Mouse (Mus musculus) liver, embryonic 15.5 days (tissue): ENCODE data around the gene Rab31. TPM values are rescaled to one million over a fixed set of nuclear protein-coding genes. Genes with fewer than 3 reads are reported as not detected.

Source experiments
- ATAC-seq: fragments of 200-750 bp; cut with Nextera tagmentation; 2 replicates; pipeline ENCODE4 v1.8.0; 2017; ENCODE audit warnings: moderate number of reproducible peaks, mild to moderate bottlenecking, moderate library complexity; ENCODE audit not compliant: insufficient read depth
- H3K27ac ChIP-seq: fragments of 300-500 bp; sonication (generic); replicated peaks from 2 replicates; pipeline ENCODE4 v1.5.1; 2015; ENCODE audit warnings: mild to moderate bottlenecking, inconsistent platforms
- H3K27me3 ChIP-seq: fragments of 300-500 bp; sonication (generic); 2 replicates; pipeline ENCODE4 v1.6.1; 2015; ENCODE audit warnings: mild to moderate bottlenecking, inconsistent platforms
- H3K36me3 ChIP-seq: fragments of 300-500 bp; sonication (generic); replicated peaks from 2 replicates; pipeline ENCODE4 v1.6.1; 2015; ENCODE audit warnings: moderate library complexity, mild to moderate bottlenecking, inconsistent platforms
- H3K4me1 ChIP-seq: fragments of 300-500 bp; sonication (generic); replicated peaks from 2 replicates; pipeline ENCODE4 v1.6.1; 2015; ENCODE audit warnings: inconsistent platforms
- H3K4me2 ChIP-seq: fragments of 300-500 bp; sonication (generic); 2 replicates; pipeline ENCODE4 v1.6.1; 2015; ENCODE audit warnings: moderate library complexity, mild to moderate bottlenecking, inconsistent platforms
- H3K4me3 ChIP-seq: fragments of 300-500 bp; sonication (generic); replicated peaks from 2 replicates; pipeline ENCODE4 v1.5.1; 2015; ENCODE audit warnings: mild to moderate bottlenecking, inconsistent platforms
- H3K9ac ChIP-seq: fragments of 300-500 bp; sonication (generic); 2 replicates; pipeline ENCODE4 v1.6.1; 2015; ENCODE audit warnings: moderate library complexity, mild to moderate bottlenecking, inconsistent platforms
- H3K9me3 ChIP-seq: fragments of 300-500 bp; sonication (generic); replicated peaks from 2 replicates; pipeline ENCODE4 v1.6.1; 2016; ENCODE audit warnings: inconsistent platforms
- WGBS: fragments of 180-500 bp; shearing (Covaris S2); methylation state at CpG from one replicate; pipeline ENCODE4 v1.1.7; 2015; ENCODE audit warnings: mixed read lengths; ENCODE audit not compliant: insufficient replicate concordance; 5-methylcytosine and 5-hydroxymethylcytosine counted together
- polyA plus RNA-seq: library from polyadenylated mRNA; unstranded; fragments of >200 nt; fragmentation: Nextera tagmentation; extraction: Ambion mirVana; gene quantifications from 2 replicates; pipeline ENCODE4 v1.2.1, GENCODE M21; 2015

The Rab31 gene
- polyA plus RNA-seq, 1 experiment from 2014 or later: 6.1 TPM

DNA sequence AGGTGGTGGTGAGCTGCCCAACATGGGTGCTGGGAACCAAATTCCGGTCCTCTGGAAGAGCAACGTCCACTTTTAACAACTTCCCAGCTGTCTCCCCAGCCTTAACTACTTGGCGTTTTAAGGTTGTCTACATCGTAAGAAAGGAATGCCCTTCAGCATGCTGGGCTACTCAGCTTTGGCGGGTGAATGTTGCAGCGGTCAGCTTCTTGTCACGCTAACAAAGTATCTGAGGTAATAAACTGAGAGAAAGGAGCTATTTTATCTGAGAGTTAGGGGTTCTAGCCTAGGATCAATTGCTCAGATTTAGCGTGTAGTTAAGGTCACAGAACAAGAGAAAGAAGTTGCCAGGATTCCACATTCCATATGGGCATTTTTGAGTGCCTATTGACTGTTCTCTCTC, 71.2 kb downstream of the Rab31 start:
- no peaks in the 10 kb centered on the region for H3K9me3 ChIP-seq
- H3K9ac ChIP-seq: no peak overlapping the region
- H3K27me3 ChIP-seq: no peaks in the 10 kb centered on the region
- H3K4me2 ChIP-seq: no peak overlapping the region
- H3K36me3 ChIP-seq: no peaks in the 10 kb centered on the region
- ATAC-seq: no peak
- no peak overlapping the region for H3K27ac ChIP-seq
- WGBS: 70% methylated on average over 8 of the region's 8 CpGs
- H3K4me1 ChIP-seq: no peaks in the 10 kb centered on the region
- H3K4me3 ChIP-seq: no peak overlapping the region

DNA sequence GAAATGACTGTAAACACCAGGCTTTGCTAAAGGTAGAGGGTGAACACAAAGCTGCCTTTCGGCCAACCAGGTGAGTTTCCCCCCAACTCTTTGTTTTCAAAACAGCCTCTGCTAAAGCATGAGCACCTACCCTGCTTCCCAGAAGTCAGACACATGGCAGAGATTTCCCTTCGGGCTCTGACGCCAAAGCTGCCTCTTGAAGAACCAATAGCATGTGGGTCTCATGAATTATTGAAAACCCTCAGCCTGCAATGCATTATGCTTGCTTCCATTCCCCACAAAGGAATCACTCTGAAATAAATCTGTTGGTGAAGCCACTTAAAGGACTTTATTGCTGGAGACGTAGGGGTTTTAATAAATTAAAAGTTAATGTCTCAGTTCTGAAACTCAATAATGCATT, 72.5 kb downstream of the Rab31 start:
- H3K36me3 ChIP-seq: no peaks in the 10 kb centered on the region
- WGBS: 65% methylated on average over 4 of the region's 4 CpGs
- no peak for ATAC-seq

DNA sequence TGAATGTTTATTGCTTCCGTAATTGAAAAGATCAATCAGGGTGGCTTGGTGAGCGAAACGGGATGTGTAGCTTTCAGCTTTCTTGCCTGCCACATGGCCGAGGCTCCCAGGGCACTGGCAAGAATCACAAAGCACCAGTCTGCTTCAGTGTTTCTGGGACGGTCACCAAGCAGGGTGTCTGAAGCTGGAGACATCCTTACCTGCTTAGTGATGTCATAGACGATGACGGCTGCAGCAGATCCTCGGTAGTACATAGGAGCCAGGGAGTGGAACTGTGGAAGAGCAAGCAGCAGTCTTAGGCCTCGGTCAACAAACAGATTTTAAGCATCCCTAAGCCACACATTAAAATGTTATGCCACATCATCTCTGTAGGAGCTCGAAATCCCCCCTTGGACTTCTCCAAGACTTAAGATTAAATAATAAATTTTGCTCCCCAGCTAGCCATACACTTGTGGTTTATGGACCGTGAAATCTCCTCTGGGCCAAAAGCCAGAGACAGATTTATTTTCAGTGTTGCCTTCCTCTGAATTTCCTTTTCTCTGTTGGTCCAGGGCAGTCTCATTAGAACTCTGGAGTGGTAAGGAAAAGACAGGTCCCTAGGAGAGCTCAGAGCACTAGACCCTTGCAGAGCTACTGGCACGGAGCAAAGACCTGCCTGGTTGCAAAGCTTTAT, 74.6 kb downstream of the Rab31 start:
- no peak for ATAC-seq
- no peaks in the 10 kb centered on the region for H3K36me3 ChIP-seq
- H3K4me3 ChIP-seq: no peak overlapping the region
- WGBS: 73% methylated on average over 12 of the region's 12 CpGs
- no peak overlapping the region for H3K27ac ChIP-seq
- H3K9me3 ChIP-seq: no peaks in the 10 kb centered on the region
- no peaks in the 10 kb centered on the region for H3K4me1 ChIP-seq
- no peak overlapping the region for H3K4me2 ChIP-seq
- no peaks in the 10 kb centered on the region for H3K27me3 ChIP-seq
- no peak overlapping the region for H3K9ac ChIP-seq

More for the DNA sequence above, 72.5 kb downstream of the Rab31 start:
- no peak overlapping the region for H3K9ac ChIP-seq
- H3K9me3 ChIP-seq: no peaks in the 10 kb centered on the region
- H3K4me2 ChIP-seq: no peak overlapping the region
- no peaks in the 10 kb centered on the region for H3K27me3 ChIP-seq
- H3K27ac ChIP-seq: no peak overlapping the region
- H3K4me1 ChIP-seq: no peaks in the 10 kb centered on the region
- no peak overlapping the region for H3K4me3 ChIP-seq

DNA sequence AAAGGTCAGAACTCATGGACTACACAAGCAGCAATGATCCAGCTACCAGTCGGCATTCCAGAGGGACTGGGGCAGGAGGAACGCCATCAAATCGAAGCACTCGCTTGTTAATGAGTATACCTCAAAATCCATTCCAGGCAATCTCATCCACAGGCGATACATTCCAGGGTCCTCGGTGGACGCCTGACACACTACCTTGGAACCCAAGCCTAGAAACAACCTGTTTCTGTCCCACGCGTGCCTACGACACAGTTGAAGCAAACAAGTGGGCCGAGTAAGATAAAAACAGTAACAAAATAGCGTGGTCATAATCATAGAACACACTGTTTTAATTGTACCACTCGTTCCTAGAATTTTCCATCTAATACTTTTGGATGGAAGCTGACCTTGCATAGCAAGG, 75.6 kb downstream of the Rab31 start:
- no peaks in the 10 kb centered on the region for H3K27me3 ChIP-seq
- no peaks in the 10 kb centered on the region for H3K36me3 ChIP-seq
- no peak overlapping the region for H3K4me3 ChIP-seq
- H3K4me1 ChIP-seq: no peaks in the 10 kb centered on the region
- no peak overlapping the region for H3K9ac ChIP-seq
- H3K9me3 ChIP-seq: no peaks in the 10 kb centered on the region
- WGBS: 79% methylated on average over 13 of the region's 13 CpGs
- no peak for ATAC-seq
- H3K27ac ChIP-seq: no peak overlapping the region
- no peak overlapping the region for H3K4me2 ChIP-seq

DNA sequence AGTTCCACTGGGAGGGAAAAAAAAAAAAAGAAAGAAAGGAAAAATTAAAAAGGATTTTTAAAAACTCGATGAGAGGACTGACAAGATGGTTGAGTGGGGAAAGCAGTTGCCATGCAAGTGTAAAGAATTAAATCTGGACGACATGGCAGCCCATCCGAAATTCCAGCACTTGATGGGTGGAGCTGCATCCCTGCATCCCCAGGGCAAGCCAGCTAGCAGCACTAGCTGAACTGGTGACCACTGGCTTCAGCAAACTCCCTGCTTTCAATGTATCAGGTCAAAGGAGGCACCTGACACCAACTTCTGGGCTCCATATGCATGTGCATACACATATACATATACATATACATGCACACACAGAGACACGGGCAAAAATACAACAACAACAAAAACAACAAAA, 80.3 kb downstream of the Rab31 start:
- Histone ChIP-seq H3K27ac (no peak overlapping the region), H3K9me3 (no peaks in the 10 kb centered on the region), H3K4me2 (no peak overlapping the region), H3K4me1 (no peaks in the 10 kb centered on the region), H3K9ac (no peak overlapping the region), H3K36me3 (no peaks in the 10 kb centered on the region), H3K27me3 (no peaks in the 10 kb centered on the region), H3K4me3 (no peak overlapping the region)
- no peak for ATAC-seq
- WGBS: 65% methylated on average over 4 of the region's 4 CpGs

DNA sequence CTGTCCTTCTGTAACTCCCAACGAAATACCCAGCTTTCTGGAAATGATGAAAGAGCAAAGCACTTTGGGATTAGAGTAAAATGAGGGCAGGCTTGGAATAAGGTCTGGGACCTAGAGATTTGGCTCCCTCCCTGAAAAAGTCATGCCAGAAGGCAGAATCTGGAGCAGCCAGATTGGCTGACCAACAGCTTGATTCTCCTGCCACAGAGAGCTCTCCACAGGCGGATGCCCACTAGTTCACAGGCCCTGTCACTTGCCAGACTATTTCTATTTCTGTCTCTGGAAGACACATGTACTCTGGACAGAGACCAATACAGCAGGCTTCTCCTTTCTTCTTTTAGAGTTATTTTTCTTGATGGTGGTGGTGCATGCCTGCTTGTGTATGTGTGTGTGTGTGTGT, 88.8 kb downstream of the Rab31 start:
- H3K27me3 ChIP-seq: no peaks in the 10 kb centered on the region
- no peaks in the 10 kb centered on the region for H3K36me3 ChIP-seq
- H3K27ac ChIP-seq: no peak overlapping the region
- H3K4me1 ChIP-seq: no peaks in the 10 kb centered on the region
- ATAC-seq: no peak
- H3K9me3 ChIP-seq: no peaks in the 10 kb centered on the region
- no peak overlapping the region for H3K4me3 ChIP-seq
- H3K4me2 ChIP-seq: no peak overlapping the region
- whole genome bisulfite sequencing: 51% methylated on average over 2 of the region's 2 CpGs
- no peak overlapping the region for H3K9ac ChIP-seq

DNA sequence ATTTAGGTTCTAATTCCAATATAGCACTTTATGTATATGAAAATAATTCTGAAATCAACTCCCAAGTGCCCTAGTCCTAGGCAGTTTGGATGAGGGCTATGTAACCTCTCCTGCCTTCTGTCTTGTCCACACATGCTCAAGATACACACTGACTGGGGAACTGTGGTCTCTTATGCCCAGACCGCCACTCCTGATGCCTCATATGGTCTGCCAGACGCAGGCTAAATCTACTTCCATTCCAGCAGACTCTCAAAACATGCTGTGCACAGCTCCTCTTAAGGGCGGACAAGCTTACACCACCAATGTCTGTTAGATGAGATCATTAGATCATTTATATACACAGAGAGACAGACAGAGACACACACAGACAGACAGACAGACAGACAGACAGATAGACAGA, 89.2 kb downstream of the Rab31 start:
- Histone ChIP-seq H3K4me1 (no peaks in the 10 kb centered on the region), H3K27ac (no peak overlapping the region), H3K4me3 (no peak overlapping the region), H3K9ac (no peak overlapping the region), H3K4me2 (no peak overlapping the region), H3K27me3 (no peaks in the 10 kb centered on the region), H3K9me3 (no peaks in the 10 kb centered on the region), H3K36me3 (no peaks in the 10 kb centered on the region)
- 65% methylated on average over 3 of the region's 3 CpGs for WGBS
- no peak for ATAC-seq

DNA sequence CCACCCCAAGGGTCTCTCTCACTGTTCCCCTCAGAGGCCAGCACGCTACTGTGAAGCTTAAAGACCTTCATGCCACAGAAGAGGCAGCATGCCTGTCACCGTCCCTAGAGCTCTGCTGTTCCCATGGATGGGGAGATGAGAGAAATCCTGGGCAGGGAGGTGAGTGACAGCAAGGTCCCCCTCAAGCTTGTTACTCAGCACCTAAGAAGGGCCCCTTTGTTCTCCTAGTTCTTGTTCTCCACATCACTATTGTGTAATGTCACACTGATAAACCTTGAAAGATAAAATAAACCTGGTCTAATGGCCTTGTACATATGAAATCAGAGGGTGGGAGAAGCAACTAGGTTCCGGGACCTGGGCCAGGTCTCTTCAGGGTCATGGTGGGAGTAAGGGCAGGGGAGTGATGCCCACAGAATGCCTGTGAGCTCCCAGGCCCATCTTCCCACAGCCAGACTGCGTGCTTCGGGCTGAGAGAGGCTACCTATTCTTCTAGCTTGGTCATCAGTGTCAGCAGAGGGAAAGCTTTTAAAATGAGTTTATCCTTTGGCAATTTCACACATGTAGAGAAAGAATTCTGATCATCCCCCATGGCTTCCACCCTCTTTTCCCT, 90.4 kb downstream of the Rab31 start:
- Histone ChIP-seq H3K4me1 (no peaks in the 10 kb centered on the region; the same call in 1 of the 2 replicates), H3K9ac (no peak overlapping the region), H3K27ac (no peak overlapping the region), H3K4me2 (no peak overlapping the region), H3K36me3 (no peaks in the 10 kb centered on the region), H3K27me3 (no peaks in the 10 kb centered on the region), H3K9me3 (no peaks in the 10 kb centered on the region), H3K4me3 (no peak overlapping the region)
- 75% methylated on average over 5 of the region's 5 CpGs for WGBS
- no peak for ATAC-seq

DNA sequence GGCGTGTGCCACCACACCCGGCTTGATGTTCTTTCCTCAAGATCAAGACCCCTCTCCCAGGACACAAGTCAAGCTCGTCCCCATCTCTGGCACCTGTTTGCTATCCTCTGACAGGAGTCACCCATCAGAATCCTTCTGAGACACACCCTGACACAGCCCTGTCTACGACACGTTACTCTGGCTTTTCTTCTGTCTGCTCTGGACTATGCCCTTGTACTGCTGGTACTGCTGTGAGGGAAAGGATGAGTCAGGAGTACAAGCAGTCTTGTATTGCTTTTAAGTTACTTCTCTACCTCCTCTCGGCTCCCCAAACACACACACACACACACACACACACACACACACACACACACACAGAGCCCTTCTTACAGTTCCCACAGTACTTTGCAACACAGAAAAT, 91.0 kb downstream of the Rab31 start:
- Histone ChIP-seq H3K4me3 (no peak overlapping the region), H3K4me2 (no peak overlapping the region), H3K9ac (no peak overlapping the region), H3K27me3 (no peaks in the 10 kb centered on the region), H3K36me3 (no peaks in the 10 kb centered on the region), H3K4me1 (no peaks in the 10 kb centered on the region; the same call in 1 of the 2 replicates), H3K27ac (no peak overlapping the region), H3K9me3 (no peaks in the 10 kb centered on the region)
- ATAC-seq: no peak
- 48% methylated on average over 6 of the region's 6 CpGs for WGBS

DNA sequence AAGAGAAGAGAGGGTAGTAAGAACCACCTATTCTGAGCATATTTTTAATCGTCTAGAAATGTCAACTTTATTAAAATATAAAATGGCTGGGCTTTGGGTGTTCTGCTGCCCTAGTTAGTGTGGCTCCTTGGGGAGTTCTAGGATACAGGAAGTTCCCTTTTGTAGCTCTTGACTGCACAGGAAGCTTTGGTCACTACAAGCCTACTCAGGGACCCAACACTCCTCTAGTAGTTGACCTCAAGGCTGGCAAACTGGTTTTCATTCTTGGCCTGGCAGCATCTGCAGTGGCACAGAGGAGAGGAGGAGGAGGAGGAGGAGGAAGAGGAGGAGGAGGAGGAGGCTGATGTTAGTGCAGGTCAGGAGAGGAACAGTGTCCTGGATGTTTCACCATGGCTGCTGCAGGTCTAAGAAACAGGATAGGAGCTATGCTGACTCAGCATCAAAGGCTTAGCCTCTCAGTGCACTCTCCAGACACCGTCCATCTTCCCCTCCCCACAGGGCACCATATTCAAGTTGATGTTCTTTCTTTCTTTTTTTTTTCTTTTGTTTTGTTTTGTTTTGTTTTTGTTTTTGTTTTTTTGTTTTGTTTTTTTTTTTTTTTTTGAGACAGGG, 91.6 kb downstream of the Rab31 start:
- Histone ChIP-seq H3K4me3 (no peak overlapping the region), H3K9me3 (no peaks in the 10 kb centered on the region), H3K4me1 (no peaks in the 10 kb centered on the region; the same call in 1 of the 2 replicates), H3K4me2 (no peak overlapping the region), H3K9ac (no peak overlapping the region), H3K36me3 (no peaks in the 10 kb centered on the region), H3K27ac (no peak overlapping the region), H3K27me3 (no peaks in the 10 kb centered on the region)
- no peak for ATAC-seq
- WGBS: 45% methylated on average over 2 of the region's 2 CpGs

DNA sequence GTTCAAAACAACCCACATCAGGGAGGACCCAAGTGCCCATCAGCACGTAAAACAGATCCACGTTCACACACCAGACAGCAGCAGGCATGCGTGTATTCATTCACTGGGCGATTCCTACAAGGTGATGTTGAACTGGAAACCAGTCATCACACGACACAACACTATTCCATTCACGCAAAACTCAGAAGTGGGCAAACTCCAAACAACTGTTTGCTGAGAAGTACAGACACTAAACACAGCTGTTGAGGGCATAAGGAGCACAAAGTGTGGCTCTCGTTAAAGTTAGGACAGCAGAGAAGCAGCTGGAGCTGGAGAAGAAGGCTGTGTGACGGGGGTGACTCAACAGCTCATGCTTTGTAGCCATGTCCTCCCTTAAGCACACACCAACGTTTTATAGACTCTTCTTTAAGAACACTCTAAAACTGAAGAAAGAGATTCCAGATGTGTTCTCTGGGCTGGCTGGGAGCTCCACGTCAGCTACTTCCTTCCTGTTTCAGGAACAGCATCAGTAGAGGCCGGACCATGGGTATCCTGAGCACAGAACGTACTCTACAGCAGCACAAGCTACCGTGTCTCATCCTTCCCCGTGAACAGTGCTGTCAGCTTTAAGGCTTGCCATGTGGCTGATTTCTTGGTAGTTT, 92.6 kb downstream of the Rab31 start:
- no peak overlapping the region for H3K4me2 ChIP-seq
- H3K9ac ChIP-seq: no peak overlapping the region
- H3K36me3 ChIP-seq: no peaks in the 10 kb centered on the region
- 52% methylated on average over 14 of the region's 14 CpGs for WGBS
- no peaks in the 10 kb centered on the region for H3K27me3 ChIP-seq
- H3K4me3 ChIP-seq: no peak overlapping the region
- H3K27ac ChIP-seq: no peak overlapping the region
- ATAC-seq: no peak
- peaks cover 5% of the 10 kb centered on the region for H3K4me1 ChIP-seq
- no peaks in the 10 kb centered on the region for H3K9me3 ChIP-seq
